Mouse (Mus musculus) thymus, adult 2 months (tissue): ENCODE results near the gene Rbm12. TPM values are rescaled to one million over a fixed set of nuclear protein-coding genes. Genes with fewer than 3 reads are reported as not detected.

ENCODE experiments used
- DNase-seq: peaks from one replicate; pipeline ENCODE4 v3.0.0; 2021
- H3K27ac ChIP-seq: fragments of 200-500 bp; 2 replicates; pipeline ENCODE4 v1.5.1; 2012; ENCODE audit warnings: low read length, control low read depth; ENCODE audit not compliant: control insufficient read depth, insufficient read depth
- H3K27me3 ChIP-seq: fragments of 200-500 bp; 2 replicates; pipeline ENCODE4 v1.6.1; 2012; ENCODE audit warnings: mild to moderate bottlenecking, low read length, moderate library complexity, mixed read lengths; ENCODE audit not compliant: control insufficient read depth, insufficient read depth
- H3K36me3 ChIP-seq: fragments of 200-500 bp; 2 replicates; pipeline ENCODE4 v1.6.1; 2012; ENCODE audit warnings: mild to moderate bottlenecking, low read length, moderate library complexity; ENCODE audit not compliant: control insufficient read depth, insufficient read depth
- H3K4me1 ChIP-seq: fragments of 200-500 bp; replicated peaks from 2 replicates; pipeline ENCODE4 v1.6.1; 2012; ENCODE audit warnings: low read length; ENCODE audit not compliant: control insufficient read depth, insufficient read depth
- H3K4me3 ChIP-seq: fragments of 200-500 bp; 2 replicates; pipeline ENCODE4 v1.5.1; 2012; ENCODE audit warnings: mild to moderate bottlenecking, low read length, control low read depth, moderate library complexity; ENCODE audit not compliant: control insufficient read depth, insufficient read depth
- CTCF ChIP-seq: fragments of 200-500 bp; IDR thresholded peaks from 2 replicates; pipeline ENCODE4 v1.5.1; 2012; ENCODE audit warnings: mild to moderate bottlenecking, control low read depth, low read length, moderate library complexity, borderline replicate concordance; ENCODE audit not compliant: control insufficient read depth, poor library complexity, insufficient read depth; ENCODE audit errors: extremely low read depth
- POLR2A ChIP-seq: fragments of 200-500 bp; IDR thresholded peaks from 2 replicates; pipeline ENCODE4 v1.6.1; 2012; ENCODE audit warnings: mild to moderate bottlenecking, low read length, control low read depth, moderate library complexity; ENCODE audit not compliant: control insufficient read depth, poor library complexity, insufficient read depth; ENCODE audit errors: extremely low read depth
- whole genome bisulfite sequencing: fragments of 180-500 bp; shearing (Covaris S2); methylation state at CpG from one replicate; pipeline ENCODE4 v1.1.7; 2018; 5-methylcytosine and 5-hydroxymethylcytosine counted together
- polyA plus RNA-seq: library from polyadenylated mRNA; depleted of rRNA; stranded (reverse); fragments of >200 nt; gene quantifications from 2 replicates; pipeline ENCODE4 v1.2.3, GENCODE M21; 2012

Rbm12 gene
- polyA plus RNA-seq, 1 experiment: 67.2 TPM

DNA sequence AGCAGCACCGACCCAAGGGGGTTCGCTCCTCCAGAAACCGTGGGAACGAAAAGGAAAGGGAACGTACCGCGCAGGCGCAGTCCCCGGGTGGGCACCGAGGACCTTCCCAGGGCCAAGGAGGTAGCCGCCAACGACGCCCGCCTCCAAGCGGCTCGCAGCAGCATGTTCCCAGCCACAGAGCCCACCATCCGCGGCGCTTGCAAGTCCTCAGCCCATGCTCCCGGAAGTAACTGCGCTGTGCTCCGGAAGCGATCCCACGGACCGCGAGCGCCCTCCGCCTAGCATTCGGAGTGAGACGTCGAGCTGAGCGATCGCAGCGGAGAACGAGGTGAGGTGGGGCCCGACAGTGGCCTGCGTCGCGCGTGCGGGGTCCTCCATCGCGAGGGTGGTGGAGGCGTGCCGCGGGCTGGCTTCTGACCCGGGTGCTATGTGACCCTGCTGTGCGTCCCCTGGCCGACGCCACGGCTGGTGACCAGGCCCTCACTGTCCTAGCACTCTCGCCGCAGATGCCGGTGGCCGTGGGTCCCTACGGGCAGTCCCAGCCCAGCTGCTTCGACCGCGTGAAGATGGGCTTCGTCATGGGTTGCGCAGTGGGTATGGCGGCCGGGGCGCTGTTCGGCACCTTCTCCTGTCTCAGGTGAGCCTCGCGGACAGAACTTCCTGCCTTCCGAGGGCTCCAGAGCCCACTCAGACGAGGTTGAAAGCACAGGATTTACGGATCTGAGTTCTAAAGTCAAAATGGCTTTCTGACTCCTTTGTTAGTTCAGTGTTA, 32.4 kb upstream of the Rbm12 start, which contains the start of the genes Romo1 and Nfs1:
TSS of gene Romo1 (plus strand) at position 87 of the 772 bp plus-strand sequence.
TSS of gene Nfs1 (minus strand) at position 234 of the 772 bp plus-strand sequence.
- peak within 1 kb of the TSS; percentile 46 for H3K27ac ChIP-seq
- peak; percentile 96 for DNase-seq
- WGBS: under 1% methylated on average over 70 of the region's 70 CpGs
- H3K36me3 ChIP-seq: peaks cover 28% of the 10 kb centered on the region
- peak within 1 kb of the TSS; percentile 81 for H3K4me3 ChIP-seq
- H3K4me1 ChIP-seq: peaks cover 3% of the 10 kb centered on the region
- TF ChIP-seq CTCF (0 out of 2 replicates have a peak, but pooled peaks have one; percentile 27), POLR2A (peak; percentile 61)
- H3K27me3 ChIP-seq: no peaks in the 10 kb centered on the region

DNA sequence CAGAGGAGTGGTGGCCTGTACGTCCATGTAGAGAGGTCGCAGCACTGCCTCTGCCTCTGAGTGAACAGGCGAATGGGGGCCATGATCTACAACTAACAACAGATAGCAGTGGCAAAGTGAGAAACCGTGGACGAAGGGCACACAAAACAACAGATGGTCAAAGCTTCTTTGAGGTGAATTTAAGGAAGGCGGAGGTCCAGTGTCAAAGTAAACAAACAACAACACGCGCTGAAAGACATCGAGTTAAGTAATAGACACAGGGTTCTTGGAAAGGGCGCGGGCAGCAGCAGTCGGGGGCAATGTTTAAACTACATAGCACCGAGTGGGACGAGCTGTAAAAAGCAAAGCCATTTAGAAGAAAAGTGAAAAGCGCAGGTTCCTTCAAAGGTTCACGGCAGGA, 31.6 kb upstream of the Rbm12 start:
- no peak for DNase-seq
- peaks cover 3% of the 10 kb centered on the region for H3K4me1 ChIP-seq
- 5% methylated on average over 16 of the region's 16 CpGs for whole genome bisulfite sequencing
- TF ChIP-seq CTCF (no peak), POLR2A (no peak)
- no peaks in the 10 kb centered on the region for H3K27me3 ChIP-seq
- peak overlapping the region; percentile 81 for H3K4me3 ChIP-seq
- H3K36me3 ChIP-seq: peaks cover 20% of the 10 kb centered on the region
- H3K27ac ChIP-seq: peak overlapping the region; percentile 46; the same call in 1 of the 2 replicates

DNA sequence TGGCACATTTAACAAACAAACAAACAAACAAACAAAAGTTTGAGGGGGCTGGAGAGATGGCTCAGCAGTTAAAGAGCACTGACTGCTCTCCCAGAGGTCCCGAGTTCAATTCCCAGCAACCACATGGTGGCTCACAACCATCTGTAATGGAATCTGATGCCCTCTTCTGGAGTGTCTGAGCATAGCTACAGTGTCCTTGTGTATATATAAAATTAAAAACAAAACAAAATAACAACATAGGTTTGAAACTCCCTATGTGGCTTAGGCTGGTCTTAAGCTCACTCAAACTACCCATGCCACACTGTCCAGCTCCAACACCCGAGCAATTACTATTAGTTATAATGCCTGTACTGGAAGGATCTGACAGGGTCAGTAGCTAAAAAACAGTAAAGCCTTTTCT, 31.0 kb upstream of the Rbm12 start:
- no peak overlapping the region for H3K27ac ChIP-seq
- peaks cover 3% of the 10 kb centered on the region for H3K4me1 ChIP-seq
- DNase-seq: no peak
- no peak overlapping the region for H3K4me3 ChIP-seq
- TF ChIP-seq CTCF (no peak), POLR2A (no peak)
- WGBS: 96% methylated on average over 2 of the region's 2 CpGs
- H3K36me3 ChIP-seq: peaks cover 15% of the 10 kb centered on the region
- H3K27me3 ChIP-seq: no peaks in the 10 kb centered on the region

DNA sequence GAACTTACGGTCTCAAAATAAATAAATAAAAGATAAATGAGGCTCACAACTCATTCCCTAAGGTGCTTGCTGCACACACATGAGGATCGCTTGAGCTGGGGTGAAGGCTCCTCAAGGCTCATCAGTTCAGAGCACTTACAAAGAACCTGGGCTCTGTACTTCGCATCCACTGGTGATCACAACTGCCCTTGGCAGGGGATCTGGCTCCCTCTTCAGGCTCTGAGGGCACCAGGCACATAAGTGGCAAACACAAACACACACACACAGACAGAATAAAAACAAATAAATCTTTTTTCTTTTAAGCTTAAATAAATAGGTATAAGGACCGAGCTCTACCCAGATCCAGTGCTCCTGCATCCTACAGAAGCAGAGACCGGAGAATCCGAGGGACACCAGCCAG, 23.9 kb upstream of the Rbm12 start:
- 95% methylated on average over 6 of the region's 6 CpGs for WGBS
- TF ChIP-seq CTCF (no peak), POLR2A (no peak)
- H3K27me3 ChIP-seq: no peaks in the 10 kb centered on the region
- no peak overlapping the region for H3K27ac ChIP-seq
- DNase-seq: no peak
- H3K4me1 ChIP-seq: no peaks in the 10 kb centered on the region
- no peak overlapping the region for H3K4me3 ChIP-seq
- H3K36me3 ChIP-seq: no peaks in the 10 kb centered on the region

DNA sequence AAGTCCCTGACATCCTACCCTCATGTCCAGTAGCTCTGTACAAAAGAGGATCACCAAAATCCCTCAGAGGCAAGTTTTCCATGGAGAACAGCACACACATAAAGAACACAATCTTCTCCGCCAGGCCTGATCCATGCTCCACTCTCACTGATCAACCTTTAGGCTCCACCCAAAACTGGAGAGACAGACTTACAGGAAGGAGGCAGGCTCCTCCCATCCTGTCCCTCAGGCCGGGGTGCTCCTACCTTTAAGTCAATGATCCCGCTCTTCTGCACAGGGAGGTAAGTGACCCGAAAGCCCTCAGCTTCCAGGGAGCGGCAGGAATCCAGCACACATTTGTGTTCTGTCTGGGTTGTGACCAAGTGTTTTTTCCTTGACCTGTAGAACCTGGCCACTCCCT, 22.4 kb upstream of the Rbm12 start:
- DNase-seq: no peak
- TF ChIP-seq CTCF: no peak
- TF ChIP-seq POLR2A: no peak
- Histone ChIP-seq H3K27me3 (no peaks in the 10 kb centered on the region), H3K36me3 (no peaks in the 10 kb centered on the region), H3K27ac (no peak overlapping the region), H3K4me1 (no peaks in the 10 kb centered on the region), H3K4me3 (no peak overlapping the region)
- WGBS: 95% methylated on average over 5 of the region's 5 CpGs

DNA sequence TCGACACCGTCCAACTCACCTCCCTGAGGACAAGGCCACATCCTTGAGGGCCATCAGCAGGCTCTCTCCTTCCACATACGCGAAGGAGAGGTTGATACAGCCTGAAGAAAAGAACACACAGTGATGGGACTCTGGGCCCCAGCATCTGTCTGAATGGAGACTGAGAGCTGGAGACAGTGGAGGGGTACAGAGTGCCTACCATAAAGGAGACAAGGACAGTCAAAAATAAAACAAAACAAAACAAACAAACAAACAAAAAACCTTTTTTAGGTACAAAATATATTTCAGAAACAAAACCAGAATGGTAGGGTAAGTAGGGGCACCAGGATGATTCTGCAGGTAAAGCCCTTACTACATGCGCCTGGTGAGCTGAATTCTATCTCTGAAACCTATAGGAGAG, 15.2 kb upstream of the Rbm12 start, which contains the start of gene Gm28036:
TSS of gene Gm28036 (minus strand) at position 101 of the 400 bp plus-strand sequence.
- Histone ChIP-seq H3K4me3 (no peak within 1 kb of the TSS), H3K27me3 (no peaks in the 10 kb centered on the region), H3K27ac (no peak within 1 kb of the TSS), H3K4me1 (no peaks in the 10 kb centered on the region), H3K36me3 (peaks cover 6% of the 10 kb centered on the region)
- no peak for DNase-seq
- TF ChIP-seq CTCF (no peak), POLR2A (no peak)
- WGBS: 98% methylated on average over 5 of the region's 5 CpGs
